Mouse (Mus musculus) kidney, adult 18-20 months (tissue): Measurements from ENCODE around the gene Rc3h2.

Experiments
- DNase-seq: peaks from one replicate; pipeline ENCODE4 v3.0.0; 2021

Gene Rc3h2

GRCm38 (mm10) chr2:37333321-37333720, 89.4 kb downstream of the Rc3h2 start:
- no peak for DNase-seq

DNA sequence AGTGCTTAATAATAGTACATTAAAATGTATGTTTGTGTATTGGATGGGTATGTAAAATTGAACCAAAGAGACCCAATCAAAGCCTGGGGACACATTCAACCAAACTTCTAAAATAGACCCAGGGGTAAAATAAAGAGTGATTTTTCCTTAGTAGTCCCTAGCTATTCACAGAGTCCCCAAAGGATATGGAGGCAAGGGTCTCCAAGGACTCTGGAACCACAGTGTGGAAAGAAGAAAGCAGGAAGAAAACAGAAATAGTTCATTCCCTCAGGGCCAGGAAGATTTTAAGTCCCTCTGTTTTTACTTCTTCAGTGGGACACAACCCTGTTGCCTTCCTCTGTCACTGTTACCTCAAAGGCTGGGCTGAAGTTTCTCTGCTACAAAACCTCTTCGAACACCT, 96.5 kb downstream of the Rc3h2 start, which contains the start of gene Olfr368:
Gene Olfr368 (plus strand): TSS at position 301 of the 400 bp plus-strand sequence.
- DNase-seq, result no peak
